Mouse (Mus musculus) heart, embryonic 15.5 days (tissue): ENCODE data around the gene Gm11146. TPM values are rescaled to one million over a fixed set of nuclear protein-coding genes. Genes with fewer than 3 reads are reported as not detected.

Experiments used
- ATAC-seq: fragments of 200-750 bp; cut with Nextera tagmentation; replicated peaks from 2 replicates; pipeline ENCODE4 v1.8.0; 2017; ENCODE audit warnings: low read depth, moderate TSS enrichment; ENCODE audit not compliant: insufficient number of reproducible peaks, insufficient read depth, low FRiP score
- H3K27ac ChIP-seq: fragments of 300-500 bp; sonication (generic); 2 replicates; pipeline ENCODE4 v1.5.1; 2015; ENCODE audit warnings: mild to moderate bottlenecking, inconsistent platforms
- H3K27me3 ChIP-seq: fragments of 300-500 bp; sonication (generic); 2 replicates; pipeline ENCODE4 v1.6.1; 2015; ENCODE audit warnings: inconsistent platforms
- H3K36me3 ChIP-seq: fragments of 300-500 bp; sonication (generic); 2 replicates; pipeline ENCODE4 v1.6.1; 2015; ENCODE audit warnings: mild to moderate bottlenecking, inconsistent platforms
- H3K4me1 ChIP-seq: fragments of 300-500 bp; sonication (generic); replicated peaks from 2 replicates; pipeline ENCODE4 v1.6.1; 2015; ENCODE audit warnings: inconsistent platforms
- H3K4me2 ChIP-seq: fragments of 300-500 bp; sonication (generic); 2 replicates; pipeline ENCODE4 v1.6.1; 2015; ENCODE audit warnings: inconsistent platforms, mild to moderate bottlenecking, moderate library complexity
- H3K4me3 ChIP-seq: fragments of 300-500 bp; sonication (generic); 2 replicates; pipeline ENCODE4 v1.5.1; 2015; ENCODE audit warnings: mild to moderate bottlenecking, inconsistent platforms
- H3K9ac ChIP-seq: fragments of 300-500 bp; sonication (generic); 2 replicates; pipeline ENCODE4 v1.6.1; 2015; ENCODE audit warnings: mild to moderate bottlenecking, inconsistent platforms
- H3K9me3 ChIP-seq: fragments of 300-500 bp; sonication (generic); replicated peaks from 2 replicates; pipeline ENCODE4 v1.6.1; 2016; ENCODE audit warnings: inconsistent platforms
- WGBS: fragments of 180-500 bp; shearing (Covaris S2); methylation state at CpG from one replicate; pipeline ENCODE4 v1.1.7; 2015; ENCODE audit warnings: mixed read lengths; 5-methylcytosine and 5-hydroxymethylcytosine counted together
- polyA plus RNA-seq: library from polyadenylated mRNA; unstranded; fragments of >200 nt; fragmentation: Nextera tagmentation; extraction: Ambion mirVana; gene quantifications from 2 replicates; pipeline ENCODE4 v1.2.1, GENCODE M21; 2015

Gene Gm11146
- not detected in 2 replicates for polyA plus RNA-seq

DNA sequence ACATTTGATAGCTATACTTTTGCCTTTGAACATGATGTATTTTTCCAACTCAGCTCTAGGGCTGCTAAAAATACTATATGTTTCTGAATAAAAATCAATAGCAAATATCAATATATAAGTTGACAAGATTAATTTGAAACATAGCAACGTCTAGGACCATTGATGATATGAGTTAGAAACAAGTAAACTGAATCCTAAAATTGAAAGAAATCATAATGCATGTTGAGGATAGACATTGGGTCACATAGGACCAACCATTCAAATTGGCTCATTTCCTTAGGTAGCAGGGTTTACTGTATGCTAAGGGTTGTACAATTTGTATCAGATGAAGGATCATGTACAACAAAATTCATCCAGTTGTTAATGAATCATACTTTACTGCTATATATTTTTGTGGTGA, at the start of gene Gm11146:
Gene Gm11146 (minus strand): TSS at position 101 of the 400 bp plus-strand sequence.
- Histone ChIP-seq H3K9ac (no peak within 1 kb of the TSS), H3K4me1 (no peaks in the 10 kb centered on the region), H3K4me2 (no peak within 1 kb of the TSS), H3K27me3 (no peaks in the 10 kb centered on the region), H3K27ac (no peak within 1 kb of the TSS), H3K4me3 (no peak within 1 kb of the TSS), H3K36me3 (0 out of 2 replicates have a peak, but pooled peaks cover 2% of the 10 kb centered on the region), H3K9me3 (no peaks in the 10 kb centered on the region)
- no peak for ATAC-seq
- WGBS: 70% methylated on average over 1 of the region's 1 CpGs

DNA sequence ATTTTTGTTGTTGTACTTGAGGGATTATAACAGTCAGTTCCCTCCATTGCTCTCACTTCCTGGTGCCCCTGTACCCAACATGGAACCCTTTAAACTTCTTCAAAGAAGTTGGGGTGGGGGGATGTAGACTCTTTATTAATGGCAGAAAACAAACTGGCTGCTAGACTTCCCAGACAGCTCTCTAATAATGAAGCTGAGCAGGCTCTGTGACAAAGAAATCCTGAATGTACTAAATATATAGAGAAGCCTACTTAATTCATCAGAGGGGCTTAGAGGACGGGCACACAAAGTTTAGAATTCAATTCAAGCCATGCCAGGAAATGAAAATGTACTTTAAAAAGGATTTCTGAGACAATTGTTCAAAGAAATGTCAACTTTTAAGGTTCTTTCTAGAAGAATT, 48.7 kb upstream of the Gm11146 start:
- H3K27me3 ChIP-seq: no peaks in the 10 kb centered on the region
- no peak overlapping the region for H3K4me3 ChIP-seq
- no peak for ATAC-seq
- no peaks in the 10 kb centered on the region for H3K4me1 ChIP-seq
- H3K36me3 ChIP-seq: no peaks in the 10 kb centered on the region
- 85% methylated on average over 1 of the region's 1 CpGs for WGBS
- H3K9me3 ChIP-seq: no peaks in the 10 kb centered on the region
- no peak overlapping the region for H3K9ac ChIP-seq
- no peak overlapping the region for H3K27ac ChIP-seq
- H3K4me2 ChIP-seq: no peak overlapping the region

DNA sequence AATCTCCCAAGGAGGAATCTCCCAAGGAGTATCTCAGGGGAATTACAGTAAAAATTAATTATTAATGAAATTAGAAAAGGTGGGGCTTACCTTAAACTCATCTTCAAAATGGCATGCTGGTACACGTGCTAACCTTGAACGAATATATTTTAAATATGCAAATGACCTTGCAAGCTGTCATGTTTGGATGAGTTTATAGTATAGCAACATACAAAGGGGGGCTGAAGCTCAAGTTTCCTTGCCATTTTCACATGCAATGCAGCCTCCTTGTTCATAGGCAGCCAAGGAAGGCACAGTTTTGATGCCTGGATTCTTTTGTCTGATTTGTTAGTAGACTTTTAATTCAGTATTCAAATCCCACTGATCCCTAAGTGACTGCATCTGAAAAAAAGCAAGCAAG, 47.1 kb upstream of the Gm11146 start:
- WGBS: 70% methylated on average over 2 of the region's 2 CpGs

DNA sequence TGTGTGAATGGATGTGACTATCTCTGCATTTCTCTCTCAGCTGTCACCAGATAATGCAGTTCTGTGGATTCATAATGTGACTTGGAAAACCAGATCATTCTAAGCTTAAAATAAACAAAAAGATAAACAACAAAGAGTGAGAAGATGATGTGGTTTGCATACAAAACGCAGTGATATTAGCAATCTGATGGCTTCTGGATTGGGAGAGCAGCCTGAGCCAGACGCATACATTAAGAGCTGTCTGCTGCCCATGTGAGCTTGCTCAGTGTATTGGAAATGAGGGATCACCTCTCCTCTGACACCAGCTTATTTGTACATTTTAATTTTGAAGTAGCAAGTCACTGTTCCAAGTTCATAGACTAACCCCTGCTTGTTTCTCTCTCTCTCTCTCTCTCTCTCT, 46.3 kb upstream of the Gm11146 start:
- Histone ChIP-seq H3K9me3 (no peaks in the 10 kb centered on the region), H3K9ac (no peak overlapping the region), H3K4me1 (peaks cover 8% of the 10 kb centered on the region), H3K27ac (no peak overlapping the region), H3K36me3 (no peaks in the 10 kb centered on the region), H3K4me2 (no peak overlapping the region), H3K27me3 (no peaks in the 10 kb centered on the region), H3K4me3 (no peak overlapping the region)
- 59% methylated on average over 2 of the region's 2 CpGs for WGBS
- no peak for ATAC-seq

More for the DNA sequence above, 47.1 kb upstream of the Gm11146 start:
- Histone ChIP-seq H3K4me2 (no peak overlapping the region), H3K4me1 (peaks cover 3% of the 10 kb centered on the region), H3K9ac (no peak overlapping the region), H3K27me3 (no peaks in the 10 kb centered on the region), H3K9me3 (no peaks in the 10 kb centered on the region), H3K4me3 (no peak overlapping the region), H3K27ac (no peak overlapping the region), H3K36me3 (no peaks in the 10 kb centered on the region)
- no peak for ATAC-seq

DNA sequence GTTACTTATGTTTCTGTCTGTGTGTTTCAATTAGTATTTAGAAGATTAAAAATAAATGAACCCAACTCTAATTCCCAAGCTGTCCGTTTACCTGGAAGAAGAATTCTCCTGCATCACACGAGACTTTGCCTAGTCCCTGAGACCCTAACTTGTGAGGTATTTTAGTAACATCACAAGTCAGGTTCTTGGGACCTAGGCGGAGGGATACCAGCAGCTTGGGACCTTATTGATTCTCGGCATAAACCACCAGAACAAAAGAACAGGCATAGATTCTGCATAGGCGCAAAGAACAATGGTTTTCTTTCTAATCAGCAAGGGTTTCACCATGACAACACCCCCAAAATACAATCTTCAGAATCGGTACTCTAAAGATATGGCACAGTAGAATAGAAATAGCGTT, 44.3 kb upstream of the Gm11146 start:
- H3K36me3 ChIP-seq: no peaks in the 10 kb centered on the region
- H3K27ac ChIP-seq: no peak overlapping the region
- no peak overlapping the region for H3K4me2 ChIP-seq
- H3K4me3 ChIP-seq: no peak overlapping the region
- H3K27me3 ChIP-seq: no peaks in the 10 kb centered on the region
- H3K4me1 ChIP-seq: peaks cover 11% of the 10 kb centered on the region
- H3K9ac ChIP-seq: no peak overlapping the region
- H3K9me3 ChIP-seq: no peaks in the 10 kb centered on the region
- no peak for ATAC-seq
- WGBS: 77% methylated on average over 7 of the region's 7 CpGs

DNA sequence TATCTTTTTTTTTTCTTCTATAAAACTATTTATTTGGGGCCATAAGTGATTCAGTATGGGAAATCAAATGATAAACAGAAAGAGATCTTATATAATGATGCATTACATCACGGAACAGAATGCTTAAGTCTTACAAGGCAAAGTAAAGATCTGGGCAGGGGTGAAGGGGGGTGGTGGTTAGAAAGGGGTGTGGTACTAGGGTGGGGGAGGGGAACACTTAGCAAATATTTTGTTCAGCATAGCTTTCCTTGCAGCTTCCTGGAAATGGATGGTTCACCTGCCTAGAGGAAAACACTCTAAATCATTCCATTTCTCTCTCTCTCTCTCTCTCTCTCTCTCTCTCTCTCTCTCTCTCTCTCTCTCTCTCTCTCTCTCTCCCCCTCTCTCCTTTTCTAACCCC, 43.1 kb upstream of the Gm11146 start:
- Histone ChIP-seq H3K9me3 (no peaks in the 10 kb centered on the region), H3K4me2 (no peak overlapping the region), H3K9ac (no peak overlapping the region), H3K4me3 (no peak overlapping the region), H3K27me3 (no peaks in the 10 kb centered on the region), H3K4me1 (peaks cover 11% of the 10 kb centered on the region), H3K27ac (no peak overlapping the region), H3K36me3 (no peaks in the 10 kb centered on the region)
- ATAC-seq: no peak
- 72% methylated on average over 1 of the region's 1 CpGs for WGBS

DNA sequence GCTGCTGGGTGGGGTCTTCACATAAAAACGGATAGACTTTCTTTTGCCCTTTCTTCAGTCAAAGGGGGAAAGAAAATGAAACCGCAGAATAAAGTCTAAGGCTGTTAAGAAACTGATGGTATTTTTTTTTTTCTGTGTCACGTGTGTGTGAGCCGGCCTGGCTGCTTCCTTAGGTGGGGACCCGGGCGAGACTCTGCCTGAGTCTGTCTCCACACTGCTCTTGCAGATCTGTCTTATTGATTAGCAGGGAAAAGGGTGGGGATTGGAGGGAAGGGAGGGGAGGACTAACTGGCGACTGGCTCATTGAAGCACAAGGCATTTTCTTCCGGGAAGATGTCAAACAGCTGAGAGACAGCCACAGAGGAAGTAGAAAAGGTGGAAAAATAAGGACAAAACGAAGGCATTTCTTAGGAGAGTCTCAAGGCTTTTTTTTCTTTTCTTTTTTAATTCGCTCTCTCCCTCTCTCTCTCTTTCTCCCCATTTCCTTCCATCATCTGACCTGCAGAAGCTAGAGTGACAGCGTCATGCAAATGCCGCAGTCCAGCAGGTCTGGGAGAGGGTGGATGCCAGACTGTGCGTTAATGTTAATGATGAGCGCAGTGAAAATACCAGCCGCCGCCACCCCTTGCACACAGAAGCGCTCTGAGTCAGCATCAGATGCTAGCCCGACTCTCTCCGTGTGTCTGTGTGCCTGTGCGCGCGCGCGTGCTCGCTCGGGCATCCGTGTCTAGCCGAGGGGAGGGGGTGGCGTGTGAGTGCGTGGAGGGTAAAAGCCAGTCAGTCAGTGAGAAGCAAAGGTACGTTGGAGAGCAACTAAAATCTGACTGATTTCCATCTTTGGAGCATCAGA, 42.2 kb upstream of the Gm11146 start:
- H3K9me3 ChIP-seq: no peaks in the 10 kb centered on the region

DNA sequence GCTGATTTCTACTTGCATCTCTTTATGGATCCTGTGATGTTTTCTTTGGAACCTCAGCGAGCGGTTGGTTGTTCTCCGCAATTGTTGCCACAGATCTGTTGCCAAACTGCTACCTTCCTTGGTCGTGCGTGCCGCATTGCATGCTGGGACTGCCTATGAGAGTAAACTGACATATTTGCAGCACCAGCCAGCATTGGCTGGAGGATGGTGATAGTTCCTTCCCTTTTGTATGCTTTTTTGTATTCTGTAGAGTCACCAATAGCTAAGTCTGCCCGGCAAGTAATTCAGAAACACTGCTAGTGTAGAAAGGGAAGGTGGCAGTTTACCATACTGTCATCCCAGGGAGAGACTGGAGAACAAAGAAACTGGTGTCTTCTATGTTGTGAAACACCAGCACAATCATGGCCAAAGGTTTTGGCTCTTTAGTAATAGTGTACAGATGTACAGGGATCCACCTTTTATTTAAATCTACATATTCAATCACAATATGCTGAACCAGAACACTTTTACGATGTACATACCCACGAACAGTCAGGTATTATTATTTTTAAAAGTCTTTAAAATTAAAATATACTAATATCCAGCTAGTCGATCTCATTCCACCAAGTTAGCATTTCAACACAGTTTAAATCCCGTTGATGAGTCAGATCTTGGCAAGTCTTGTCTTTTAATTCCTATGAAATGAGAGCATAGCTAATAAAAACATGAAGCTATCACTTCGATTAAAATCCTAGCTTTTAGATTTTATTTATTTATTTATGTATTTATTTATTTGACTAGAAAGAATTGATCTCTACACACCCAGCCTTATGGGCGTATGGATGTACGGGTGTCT, 41.4 kb upstream of the Gm11146 start:
- Histone ChIP-seq H3K4me2 (peak overlapping the region; percentile 79), H3K27me3 (no peaks in the 10 kb centered on the region), H3K4me3 (peak overlapping the region; percentile 55), H3K4me1 (peaks cover 11% of the 10 kb centered on the region), H3K27ac (peak overlapping the region; percentile 69), H3K9me3 (no peaks in the 10 kb centered on the region), H3K9ac (no peak overlapping the region), H3K36me3 (no peaks in the 10 kb centered on the region)
- no peak for ATAC-seq
- 66% methylated on average over 14 of the region's 14 CpGs for WGBS

More for the DNA sequence above, 42.2 kb upstream of the Gm11146 start:
- Histone ChIP-seq H3K4me3 (peak overlapping the region; percentile 55), H3K36me3 (no peaks in the 10 kb centered on the region), H3K4me1 (peaks cover 11% of the 10 kb centered on the region), H3K27ac (peak overlapping the region; percentile 8), H3K4me2 (peak overlapping the region; percentile 79), H3K27me3 (no peaks in the 10 kb centered on the region), H3K9ac (peak overlapping the region; percentile 49; the same call in 1 of the 2 replicates)
- ATAC-seq: peak; percentile 77
- 3% methylated on average over 31 of the region's 31 CpGs for WGBS

DNA sequence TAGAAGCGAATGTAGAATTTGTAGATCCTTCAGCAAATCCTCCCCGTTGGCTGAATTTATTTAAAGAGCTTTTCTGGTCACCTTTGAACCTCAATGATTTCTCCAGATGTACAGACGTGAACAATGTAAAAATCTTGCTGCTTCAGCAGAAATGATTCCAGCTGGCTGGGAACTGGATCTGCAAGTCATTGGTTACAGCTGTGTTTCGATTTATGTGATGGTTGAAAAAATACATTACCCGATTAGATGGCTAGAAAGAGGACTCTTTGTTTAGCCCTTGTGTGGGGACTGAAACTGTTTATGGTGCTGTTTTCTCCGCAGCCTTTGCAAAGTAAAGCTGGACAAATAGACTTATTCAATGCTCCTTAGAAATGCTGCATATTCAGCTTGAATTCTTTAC, 34.6 kb upstream of the Gm11146 start:
- Histone ChIP-seq H3K9me3 (no peaks in the 10 kb centered on the region), H3K9ac (no peak overlapping the region), H3K36me3 (no peaks in the 10 kb centered on the region), H3K27me3 (no peaks in the 10 kb centered on the region), H3K4me3 (no peak overlapping the region), H3K4me2 (no peak overlapping the region), H3K27ac (0 out of 2 replicates have a peak overlapping the region, but pooled peaks have one; percentile 37), H3K4me1 (no peaks in the 10 kb centered on the region)
- no peak for ATAC-seq
- 57% methylated on average over 6 of the region's 6 CpGs for WGBS

DNA sequence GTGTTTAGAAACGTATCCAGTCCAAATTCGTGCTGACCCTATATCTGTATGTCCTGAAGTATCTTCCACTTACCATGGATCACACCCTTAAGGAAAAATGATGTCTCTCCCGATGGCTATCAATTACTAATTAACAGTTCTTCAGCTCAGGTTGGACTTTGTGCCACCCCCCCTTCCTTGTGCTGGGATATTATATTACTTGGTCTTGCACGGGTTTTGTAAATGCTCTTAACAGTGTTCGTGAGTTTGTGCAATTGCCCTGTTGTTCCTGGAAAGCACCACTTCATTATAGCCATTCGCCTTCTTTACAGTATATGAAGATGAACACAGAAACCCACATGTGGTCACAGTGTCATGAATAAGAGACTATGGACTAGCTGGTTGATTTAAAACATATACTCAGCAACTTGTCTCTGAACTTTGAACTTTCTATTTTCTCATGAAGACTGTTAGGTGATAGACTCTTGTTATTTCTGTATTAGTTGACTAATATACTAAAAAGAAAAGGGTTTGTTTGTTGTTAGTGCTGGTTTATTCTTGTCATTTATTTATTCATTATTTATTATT, 30.5 kb upstream of the Gm11146 start:
- 81% methylated on average over 6 of the region's 6 CpGs for WGBS
- Histone ChIP-seq H3K27ac (no peak overlapping the region), H3K4me2 (no peak overlapping the region), H3K9me3 (no peaks in the 10 kb centered on the region), H3K36me3 (no peaks in the 10 kb centered on the region), H3K27me3 (no peaks in the 10 kb centered on the region), H3K9ac (no peak overlapping the region), H3K4me1 (no peaks in the 10 kb centered on the region), H3K4me3 (no peak overlapping the region)
- ATAC-seq: no peak

DNA sequence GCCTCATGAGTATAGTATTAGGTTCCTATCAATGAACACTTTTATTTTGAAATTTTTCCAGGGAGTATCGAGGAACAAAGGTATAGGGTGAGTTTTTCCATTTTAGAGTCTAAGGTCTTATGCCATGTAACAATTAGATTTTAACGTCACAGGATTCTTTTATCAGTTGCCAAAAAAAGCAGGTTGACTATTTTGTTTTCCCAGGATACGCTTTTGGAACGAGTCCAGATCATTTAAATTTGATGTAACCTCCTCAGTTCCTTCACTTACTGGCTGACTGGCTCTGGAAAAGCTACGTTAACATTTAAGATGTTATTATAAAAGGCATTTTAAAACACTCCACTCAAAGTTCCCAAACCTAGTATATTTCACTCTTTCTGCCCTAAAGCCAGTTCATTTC, 20.8 kb upstream of the Gm11146 start:
- WGBS: 45% methylated on average over 5 of the region's 5 CpGs
- Histone ChIP-seq H3K4me3 (no peak overlapping the region), H3K9ac (no peak overlapping the region), H3K9me3 (no peaks in the 10 kb centered on the region), H3K27ac (no peak overlapping the region), H3K36me3 (no peaks in the 10 kb centered on the region), H3K4me1 (no peaks in the 10 kb centered on the region), H3K4me2 (no peak overlapping the region), H3K27me3 (no peaks in the 10 kb centered on the region)
- ATAC-seq: no peak
